Mouse (Mus musculus) cerebellum, postnatal 4 days (tissue): ENCODE data around the gene Ulk3.

Experiments
- DNase-seq, 2 experiments: peaks; one replicate each; pipeline ENCODE4 v3.0.0; 2022; ENCODE audit warnings: low spot score in 2 of 2, mixed read lengths in 1 of 2

The Ulk3 gene

DNA sequence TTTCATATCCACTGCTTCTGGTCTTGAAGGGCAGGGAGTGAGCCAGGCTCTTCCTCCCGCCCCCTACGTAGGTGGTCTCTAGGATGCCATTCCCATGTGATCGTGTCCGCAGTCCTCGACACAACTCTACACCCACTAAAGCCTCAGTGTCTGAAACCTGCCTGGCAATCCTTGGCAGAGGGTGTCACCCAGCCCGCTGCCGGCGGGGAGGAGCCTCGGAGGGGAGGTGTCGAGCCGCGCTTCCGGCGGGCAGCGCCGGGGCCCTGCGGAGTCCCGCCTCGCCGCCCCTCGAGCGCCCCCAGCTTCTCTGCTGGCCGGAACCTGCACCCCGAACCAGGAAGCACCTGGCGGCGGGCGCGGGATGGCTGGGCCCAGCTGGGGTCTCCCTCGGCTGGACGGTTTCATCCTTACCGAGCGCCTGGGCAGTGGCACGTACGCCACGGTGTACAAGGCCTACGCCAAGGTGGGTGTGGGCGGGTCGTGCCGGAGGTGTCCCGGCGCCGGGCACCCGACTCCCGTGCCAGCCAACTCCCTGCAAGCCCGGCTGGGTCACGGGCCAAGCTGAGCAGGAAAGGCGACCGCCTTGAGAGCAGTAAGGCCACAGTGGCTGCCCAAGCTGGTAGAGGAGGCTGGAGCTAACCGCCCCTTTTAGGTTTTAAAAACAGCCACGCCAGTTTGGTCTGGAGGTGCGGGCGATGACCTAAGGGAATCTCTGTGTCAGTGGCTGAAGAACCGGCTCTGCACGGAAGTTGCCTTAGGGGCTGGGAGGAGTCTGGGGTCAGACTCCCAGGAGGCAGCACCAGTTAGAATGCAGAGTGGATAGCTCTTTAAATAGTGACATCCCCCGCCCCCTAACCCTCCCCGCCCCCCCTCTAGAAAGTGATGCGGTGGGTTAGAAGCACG, at the start of gene Ulk3:
Gene Ulk3, plus strand, starts transcription at position 229 of the 903 bp plus-strand sequence.
- DNase-seq: peak; percentile 46 to 68

DNA sequence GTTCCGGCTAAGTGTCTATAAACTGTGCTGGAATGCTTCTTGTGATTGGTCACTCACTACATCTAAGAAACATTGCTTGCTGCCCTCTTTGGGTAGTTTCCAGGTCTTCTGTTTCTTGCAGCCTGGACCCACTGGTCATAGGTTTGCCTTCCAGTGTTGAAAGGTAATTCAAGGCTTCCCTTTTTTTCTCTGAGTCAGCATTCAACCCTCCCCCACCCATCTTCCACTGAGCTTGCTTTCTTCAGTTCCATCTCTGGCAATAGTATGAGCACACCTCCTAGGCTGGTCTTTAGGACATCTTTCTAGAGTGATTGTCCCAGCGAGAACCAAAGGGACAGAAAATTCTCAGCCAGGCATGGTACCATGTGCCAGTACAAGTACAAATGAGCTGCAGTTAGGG, 49.7 kb upstream of the Ulk3 start:
- DNase-seq: no peak

DNA sequence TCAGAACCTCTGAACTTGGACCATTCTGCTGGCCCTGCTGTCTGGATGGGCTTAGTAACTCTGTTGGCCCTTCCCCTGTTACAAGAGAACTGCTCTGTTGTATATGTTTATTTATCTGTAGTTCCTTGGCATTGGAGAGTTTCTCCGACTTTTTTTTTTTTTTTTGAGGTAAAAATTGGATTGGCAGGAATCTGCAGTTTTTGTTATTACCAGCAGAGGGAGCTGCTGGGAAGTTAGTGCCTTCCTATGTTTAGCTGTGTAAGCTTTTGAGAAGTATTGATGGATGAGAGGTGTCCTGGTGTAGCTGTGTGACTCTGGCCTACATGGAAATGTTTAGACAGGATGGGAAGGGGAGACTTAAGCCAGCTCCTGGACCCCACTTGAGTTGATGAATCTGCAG, 47.9 kb upstream of the Ulk3 start:
- DNase-seq: peak in 1 of 2 experiments; percentile 52

DNA sequence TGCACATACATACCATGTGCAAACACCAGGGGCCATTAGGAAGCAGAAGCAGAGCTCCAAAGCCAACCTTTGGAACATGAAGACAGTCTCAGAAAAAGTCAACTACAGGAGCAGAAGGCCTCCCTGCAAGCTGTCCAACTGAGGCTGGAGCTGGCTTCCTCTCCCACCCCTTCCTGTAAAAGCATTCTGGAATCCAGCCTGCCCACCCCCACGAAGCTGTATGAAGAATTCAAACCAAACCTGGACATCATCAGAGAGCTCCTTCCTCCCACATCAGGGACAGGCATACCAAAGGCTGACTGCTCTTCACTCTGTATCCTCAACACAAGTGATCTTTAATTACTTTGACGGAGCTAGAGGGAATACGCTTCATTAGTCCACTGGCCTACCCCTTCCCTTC, 45.3 kb upstream of the Ulk3 start:
- no peak for DNase-seq

DNA sequence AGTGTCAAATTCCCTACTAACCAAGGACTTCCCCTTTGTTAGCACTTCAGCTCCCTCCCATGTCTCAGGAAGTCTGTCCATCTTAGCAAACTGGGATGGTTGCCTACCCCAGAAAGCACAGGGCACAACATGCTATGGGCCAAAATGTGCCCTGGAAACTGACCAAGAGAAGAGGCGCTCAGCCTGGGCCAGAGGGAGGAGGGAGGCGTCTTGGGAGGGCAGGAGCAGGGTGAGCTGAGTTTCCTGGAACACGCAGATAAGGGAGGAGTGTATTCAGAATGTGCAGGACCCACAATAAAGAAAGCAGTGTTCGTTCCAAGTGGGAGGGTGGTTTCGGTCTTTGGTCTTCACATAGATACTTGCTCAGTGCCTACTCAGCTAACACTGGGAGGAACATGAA, 42.0 kb upstream of the Ulk3 start:
- no peak for DNase-seq

DNA sequence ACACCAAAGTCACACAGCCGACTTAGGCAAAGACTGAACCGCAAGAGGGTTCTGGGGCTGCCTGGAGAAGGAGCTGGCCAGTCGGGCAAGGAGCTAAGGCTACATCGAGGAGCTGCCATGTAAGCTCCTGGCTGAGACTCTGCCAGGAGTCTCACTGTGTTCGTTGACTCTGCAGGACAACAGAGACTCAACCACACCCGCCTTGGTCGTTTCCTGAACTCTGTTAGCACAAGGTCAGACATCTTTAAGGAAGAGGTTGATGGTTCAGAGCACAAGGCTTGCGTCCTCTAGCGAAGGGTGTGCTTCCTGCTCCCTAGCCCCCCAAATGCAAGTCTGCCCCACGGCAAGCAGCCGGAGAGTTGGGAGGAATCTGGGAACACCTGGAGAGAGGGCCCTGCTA, 41.4 kb upstream of the Ulk3 start:
- DNase-seq: no peak

DNA sequence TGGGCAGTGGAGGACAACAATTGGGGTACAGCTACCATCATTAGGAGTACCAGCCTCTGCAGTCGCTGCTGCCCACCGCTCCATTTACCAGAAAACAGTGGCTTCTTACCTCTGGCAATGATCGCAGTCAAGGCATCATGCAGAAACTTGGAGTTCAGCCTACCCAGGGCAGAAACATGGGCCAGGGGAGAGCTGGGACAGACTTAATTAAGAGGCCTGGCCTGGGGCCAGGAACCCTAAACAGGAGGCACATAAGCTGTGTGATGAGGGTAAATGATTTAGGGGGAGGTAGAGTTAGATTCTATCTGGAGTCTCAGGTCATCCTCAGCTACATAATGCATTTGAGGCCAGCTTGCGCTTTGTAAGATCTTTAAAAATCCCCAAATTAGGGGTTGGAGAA, 40.1 kb upstream of the Ulk3 start:
- DNase-seq: peak in 1 of 2 experiments; percentile 61

DNA sequence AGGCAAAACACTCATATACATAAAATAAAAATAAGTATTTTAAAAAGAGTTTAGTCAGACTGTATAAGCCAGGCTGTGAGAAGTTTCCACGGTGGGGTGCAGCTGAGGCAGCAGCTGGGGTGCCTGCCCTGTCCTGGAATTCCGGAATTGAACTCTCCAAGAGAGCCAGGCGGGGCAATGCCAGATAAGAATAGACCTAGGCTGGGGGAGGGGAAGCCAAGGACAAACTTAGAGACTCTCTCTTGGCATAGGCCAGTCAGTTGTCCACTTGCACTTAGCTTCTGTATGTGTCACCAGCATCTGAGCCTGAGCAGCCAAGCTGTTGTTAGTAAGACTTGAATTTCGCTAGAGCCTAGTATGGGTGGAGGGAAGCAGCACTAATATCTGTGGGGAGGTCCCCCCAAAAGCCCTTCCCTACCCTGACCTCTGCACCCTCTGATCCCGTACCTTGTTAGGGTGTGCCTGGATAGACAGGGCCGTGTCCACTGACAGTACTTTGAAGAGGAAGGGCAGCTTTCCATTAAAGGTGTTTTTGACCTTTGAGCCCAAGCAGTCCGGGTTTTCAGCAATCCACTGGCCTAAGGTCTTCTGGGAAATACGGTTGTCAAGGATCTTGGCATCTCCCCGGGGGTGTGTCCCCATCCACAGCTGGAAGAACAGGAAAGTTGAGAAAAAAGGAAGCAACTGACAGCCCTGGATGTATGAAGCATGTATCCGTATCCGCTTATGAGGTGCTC, 39.0 kb upstream of the Ulk3 start:
- no peak for DNase-seq

DNA sequence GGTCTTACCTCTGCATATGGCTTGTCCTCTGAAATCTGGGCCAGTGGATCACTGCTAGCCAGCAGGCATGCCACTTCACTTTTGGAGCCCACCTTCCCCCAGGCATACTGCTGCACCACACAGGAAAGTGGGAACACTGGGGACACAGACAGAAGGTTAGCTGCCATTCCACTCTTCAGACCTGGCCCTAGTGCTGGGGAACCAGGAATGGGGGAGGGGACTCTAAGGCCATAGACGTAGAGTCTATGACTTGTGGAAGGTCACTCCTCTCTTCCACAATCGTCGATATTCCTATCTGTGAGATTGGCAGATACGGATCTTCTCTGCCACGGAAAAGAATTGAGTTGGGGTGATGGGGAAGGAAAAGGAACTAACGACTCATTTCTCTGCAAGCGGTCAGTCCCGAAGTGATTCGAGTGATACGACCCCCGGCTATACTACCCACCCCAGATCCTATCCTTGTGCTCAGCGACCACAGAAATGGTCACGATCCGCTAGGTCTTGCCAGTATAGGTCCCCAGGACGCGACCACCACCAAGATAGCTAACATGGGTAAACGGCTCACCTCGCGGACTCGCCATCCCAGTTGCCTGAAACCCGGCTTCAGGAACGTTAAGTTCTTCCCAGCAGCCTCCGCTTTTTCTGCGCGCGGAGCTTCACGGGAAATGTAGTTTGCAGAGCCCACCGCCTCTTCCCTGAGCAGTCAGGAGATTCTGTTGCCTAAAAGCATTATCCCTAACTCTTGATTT, 36.9 kb upstream of the Ulk3 start, which contains the start of gene Mpi:
Gene Mpi, minus strand, starts transcription at position 625 of the 749 bp plus-strand sequence.
- peak; percentile 60 to 72 for DNase-seq

DNA sequence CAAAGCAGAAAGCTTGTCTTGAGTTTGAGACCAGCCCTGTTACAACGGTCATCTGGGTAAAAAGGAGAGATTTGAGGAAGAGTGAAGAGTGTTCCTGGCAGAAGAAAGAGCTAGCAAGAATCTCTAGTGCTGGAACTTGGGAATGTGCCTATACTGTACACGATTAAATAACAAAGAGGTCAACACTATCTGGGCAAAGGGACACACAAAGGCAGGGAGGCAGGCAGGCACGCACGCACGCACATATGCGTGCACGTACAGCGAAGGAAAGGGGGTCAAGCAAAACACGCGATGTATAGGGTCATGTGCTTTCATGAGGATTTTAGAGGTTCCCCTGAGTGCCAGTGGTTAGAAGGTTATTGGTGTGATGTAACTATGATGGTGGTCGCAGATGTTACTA, 36.1 kb upstream of the Ulk3 start:
- DNase-seq: no peak

DNA sequence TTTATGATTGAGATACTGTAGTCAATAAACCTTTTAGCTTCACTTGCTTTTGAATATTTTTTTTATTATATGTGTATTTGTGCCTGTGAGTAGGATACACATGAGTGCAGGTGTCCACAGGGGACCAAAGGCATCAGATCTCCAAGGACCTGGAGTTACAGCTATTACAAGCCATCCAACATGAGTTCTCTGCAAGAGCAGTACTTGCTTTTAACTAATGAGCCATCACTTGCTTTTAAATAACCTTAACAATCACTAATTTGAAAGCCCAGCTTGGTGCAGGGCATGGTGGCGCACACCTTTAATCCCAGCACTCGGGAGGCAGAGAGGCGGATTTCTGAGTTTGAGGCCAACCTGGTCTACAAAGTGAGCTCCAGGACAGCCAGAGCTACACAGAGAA, 34.5 kb upstream of the Ulk3 start:
- no peak for DNase-seq

DNA sequence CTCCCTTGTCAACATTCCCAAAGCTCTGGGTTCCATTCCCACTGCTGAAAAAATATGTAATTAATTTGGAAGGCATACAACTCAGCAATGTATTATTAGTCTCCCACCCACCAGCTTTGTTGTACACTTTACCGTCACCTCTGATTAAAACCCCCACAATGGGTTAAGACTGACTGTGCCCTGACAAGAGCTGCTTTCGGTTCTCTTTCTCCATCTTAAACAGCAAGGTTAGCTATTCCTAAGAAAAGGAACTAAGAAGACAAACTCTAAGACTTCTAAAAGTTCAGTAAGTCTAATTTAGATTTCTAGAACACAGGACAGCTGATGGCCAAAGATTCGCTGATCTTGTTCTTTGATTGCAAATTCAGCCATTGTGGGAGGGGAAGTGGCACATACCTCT, 32.0 kb upstream of the Ulk3 start:
- no peak for DNase-seq

DNA sequence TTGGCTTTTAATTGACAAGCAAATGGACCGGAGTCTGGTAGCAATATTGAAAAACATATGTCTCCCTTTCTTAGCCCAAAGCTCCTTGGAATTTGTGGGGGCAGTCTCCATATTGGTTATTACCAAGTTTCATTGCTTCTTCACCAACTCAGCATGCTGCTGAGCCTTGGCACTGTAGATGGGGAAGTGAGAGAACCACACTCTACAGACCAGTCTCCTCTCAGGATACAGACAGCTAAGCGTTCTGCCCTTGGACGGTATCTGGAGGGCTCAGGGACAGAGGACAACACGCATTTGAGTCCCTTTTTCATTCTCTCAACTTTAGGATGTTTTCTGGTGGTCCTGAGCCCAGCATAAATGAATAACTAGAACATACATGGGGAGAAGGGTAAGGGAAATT, 30.6 kb upstream of the Ulk3 start:
- DNase-seq: no peak

DNA sequence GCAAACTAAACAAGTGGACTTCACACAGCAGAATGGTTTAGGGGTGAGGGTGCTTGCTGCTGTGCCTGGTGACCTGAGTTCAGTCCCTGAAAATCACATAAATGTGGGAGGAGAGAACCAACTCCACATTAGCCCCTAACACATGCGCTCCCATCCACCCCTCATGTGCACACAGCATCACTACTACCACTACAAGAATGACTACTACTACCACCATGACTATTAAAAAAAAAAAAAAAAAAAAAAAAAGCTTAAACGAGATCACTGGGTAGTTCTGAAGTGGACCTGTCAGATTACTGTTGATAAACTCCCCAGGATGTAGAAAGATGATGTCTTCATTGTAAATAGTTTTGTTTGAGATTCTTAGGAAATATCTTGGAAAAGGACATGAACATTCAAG, 29.7 kb upstream of the Ulk3 start:
- DNase-seq: no peak

DNA sequence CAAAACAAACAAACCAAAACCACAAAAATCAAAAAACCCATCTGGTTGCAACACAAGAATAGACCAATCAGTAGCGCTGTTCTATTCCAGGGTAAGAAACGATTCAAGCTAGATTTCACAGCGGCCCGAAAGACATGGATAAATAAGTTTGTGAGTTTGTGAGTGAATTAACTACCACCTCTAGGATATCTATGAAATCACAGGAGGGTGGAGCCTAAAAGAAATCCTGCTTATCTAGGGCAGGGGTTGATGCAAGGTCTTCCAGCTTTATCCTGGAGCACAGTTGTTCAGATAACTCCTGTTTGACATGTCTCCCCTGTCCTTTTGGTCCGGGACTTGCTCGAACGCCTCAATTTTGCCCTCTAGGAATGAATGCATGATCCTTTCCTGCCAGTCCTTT, 29.0 kb upstream of the Ulk3 start:
- no peak for DNase-seq

DNA sequence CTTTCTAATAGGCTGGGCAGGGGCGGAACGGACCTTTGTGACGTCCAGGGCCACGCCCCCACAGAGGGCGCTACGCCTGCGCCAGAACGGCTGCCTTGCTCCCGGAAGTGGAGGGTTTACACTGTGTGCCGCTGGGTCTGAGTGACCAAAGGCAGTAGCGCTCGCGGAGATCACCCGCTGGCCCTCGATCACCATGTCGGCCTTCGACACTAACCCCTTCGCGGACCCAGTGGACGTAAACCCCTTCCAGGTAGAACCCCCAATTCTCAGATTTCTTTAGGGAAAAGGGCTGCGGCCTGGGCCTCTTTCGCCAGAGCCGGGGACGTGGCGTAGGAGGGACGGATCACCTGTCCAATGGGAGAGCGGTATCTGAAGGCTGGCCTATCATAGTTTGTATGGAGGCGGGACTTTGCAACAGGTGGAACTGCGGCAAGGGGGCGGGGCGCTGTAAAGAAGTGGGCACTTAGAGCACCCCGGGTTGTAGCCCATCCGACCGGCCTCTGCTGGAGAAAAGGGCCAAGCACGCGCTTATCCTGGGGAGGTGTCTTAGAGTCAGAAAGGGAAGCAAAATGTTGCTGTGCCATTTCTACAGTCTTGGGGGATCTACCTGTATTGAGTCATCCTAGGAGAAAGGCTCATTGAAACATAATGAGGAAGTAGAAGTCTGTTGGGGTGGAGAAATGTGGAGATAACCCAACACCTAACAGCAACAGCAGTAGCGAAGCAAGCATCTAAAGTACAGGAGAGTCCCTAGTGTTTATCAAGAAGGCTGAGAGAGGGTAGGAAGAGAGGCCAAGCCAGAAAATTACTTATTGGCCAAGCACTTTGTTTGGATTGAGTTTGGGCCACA, 28.2 kb upstream of the Ulk3 start, which contains the start of gene Scamp2:
Gene Scamp2, plus strand, starts transcription at position 83 of the 850 bp plus-strand sequence.
- peak; percentile 80 to 92 for DNase-seq

DNA sequence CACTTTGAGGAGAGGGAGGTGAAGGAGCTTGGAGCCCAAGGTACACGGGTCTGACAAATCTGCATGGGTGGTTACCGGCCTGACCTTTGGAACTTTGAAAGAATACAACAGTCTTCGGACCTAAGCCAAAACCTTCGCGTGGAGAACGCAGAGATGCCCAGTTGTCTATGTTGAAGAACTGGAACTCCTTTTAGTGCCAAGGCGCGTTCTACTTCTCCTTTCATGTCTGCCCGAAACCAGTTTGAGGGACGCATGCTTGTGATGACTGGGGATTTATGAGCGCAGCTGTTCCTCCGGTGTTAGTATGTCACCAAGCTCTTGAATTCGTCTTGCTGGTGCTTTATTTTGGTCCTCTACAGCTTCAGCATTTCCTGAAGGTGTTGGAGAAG, 27.5 kb upstream of the Ulk3 start:
- DNase-seq: no peak

DNA sequence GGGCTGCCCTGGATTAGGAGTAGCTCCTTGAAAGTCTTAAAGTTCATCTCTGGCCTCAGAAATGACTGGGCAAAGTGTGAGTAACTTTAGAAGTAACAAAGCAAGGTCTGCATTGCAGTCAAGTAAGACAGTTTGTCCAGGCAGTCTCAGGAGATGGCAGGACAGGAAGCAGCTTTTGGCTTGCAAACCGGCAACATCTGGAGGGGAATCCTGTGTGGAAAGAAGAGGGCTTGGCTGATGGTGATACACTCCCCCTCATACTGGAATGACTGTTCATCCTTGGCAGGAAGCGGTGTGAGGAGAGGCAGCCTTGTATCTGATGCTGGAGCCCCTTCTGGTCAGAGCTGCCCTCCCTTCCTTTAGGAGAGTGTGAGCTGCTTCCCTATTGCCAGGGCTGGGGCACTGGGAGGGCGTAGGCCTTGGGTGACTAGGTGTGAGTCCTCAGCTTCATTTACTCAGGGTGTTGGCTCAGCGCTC, 26.3 kb upstream of the Ulk3 start:
- DNase-seq: no peak

DNA sequence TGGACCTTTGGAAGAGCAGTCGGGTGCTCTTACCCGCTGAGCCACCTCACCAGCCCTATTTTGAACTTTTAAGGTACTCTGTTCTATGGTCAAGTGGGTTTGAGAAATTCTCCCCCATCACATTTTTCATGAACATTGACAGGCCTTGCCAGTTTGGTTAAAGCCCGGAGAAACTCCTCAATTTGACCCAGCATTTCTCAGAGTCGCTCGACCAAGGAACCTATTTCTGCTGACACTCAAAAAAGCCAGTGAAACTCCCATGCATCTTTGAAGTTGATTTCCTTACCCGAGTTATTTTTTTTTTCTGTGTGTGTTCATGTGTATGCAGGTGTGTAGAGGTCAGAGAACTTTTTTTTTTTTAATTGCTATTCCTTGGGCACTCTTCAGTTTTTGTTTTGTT, 24.6 kb upstream of the Ulk3 start:
- DNase-seq: no peak

DNA sequence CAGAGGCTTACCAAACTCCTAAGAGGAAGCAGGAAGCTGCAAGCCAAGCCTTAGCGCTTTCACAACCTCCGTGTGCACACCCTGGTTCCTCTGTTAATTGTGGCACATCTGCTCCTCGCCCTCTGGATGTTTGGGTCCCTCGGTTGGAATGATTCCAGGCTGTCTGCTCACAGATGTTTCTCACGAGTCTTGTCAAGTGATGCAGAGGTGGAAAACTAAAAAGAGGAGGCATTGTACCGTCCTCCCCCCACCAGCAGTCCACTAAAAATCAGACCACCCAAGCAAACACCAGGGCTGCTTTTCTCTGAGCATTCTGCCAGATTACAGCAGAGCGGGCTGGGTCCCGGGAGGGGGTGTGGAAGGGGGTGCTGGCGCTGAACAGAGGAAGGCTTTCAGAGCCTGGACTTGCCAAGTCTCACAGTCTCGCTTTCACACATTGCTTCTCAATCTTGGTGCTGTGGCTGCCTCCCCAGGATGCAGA, 23.5 kb upstream of the Ulk3 start:
- peak in 1 of 2 experiments; percentile 40 for DNase-seq

DNA sequence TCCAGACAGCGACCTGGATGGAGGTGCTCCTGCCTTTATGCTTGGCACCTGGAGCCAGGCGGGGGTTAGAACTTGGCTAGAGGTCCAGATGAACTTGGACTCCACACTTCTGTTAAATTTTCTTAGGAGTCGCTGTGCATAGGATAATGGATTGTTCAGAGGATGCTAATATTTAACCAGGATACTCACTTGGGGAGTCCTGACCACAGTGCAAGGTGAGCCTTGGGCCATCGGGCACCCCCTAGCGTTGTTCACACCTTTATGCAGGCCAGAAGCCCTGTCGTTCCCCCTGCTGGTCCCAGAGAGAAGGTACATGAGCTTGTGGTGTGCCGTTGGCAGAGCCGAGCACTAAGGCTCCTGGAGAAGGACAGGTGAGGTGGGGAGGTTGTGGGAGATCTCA, 22.4 kb upstream of the Ulk3 start:
- no peak for DNase-seq
